Comparison of ENCODE assay signal across 14 mouse cellular contexts in genomic region chr19:41579311-41579920, GRCm38 (mm10). TPM values are rescaled to one million over a fixed set of nuclear protein-coding genes. Genes with fewer than 3 reads are reported as not detected.
A peak's percentile ranks its signal among the peaks of the same experiment; 100 is the strongest.
DNase-seq lines count a peak whose midpoint lies in the region; ATAC-seq lines count a peak whose summit lies in the region.
"Had no signal": no experiment of that assay in that cellular context is flagged by ENCODE, and none has a peak within 500 bp of the region (broad histone marks: within the 10 kb centered on the region; RNA-seq: fewer than 3 reads in every experiment).

No protein-coding gene starts in this region.

- H3K36me3 ChIP-seq in heart, embryonic 10.5 days: peaks cover 30% of the 10 kb centered on the region

- no peak overlapping the region for H3K4me3 ChIP-seq in heart, embryonic 10.5 days
- H3K4me3 ChIP-seq: embryonic facial prominence, embryonic 12.5 days; hindbrain, embryonic 12.5 days had no signal

- H3K27ac ChIP-seq in heart, embryonic 10.5 days: no peak overlapping the region
- H3K27ac ChIP-seq: embryonic facial prominence, embryonic 12.5 days; hindbrain, embryonic 12.5 days had no signal

- DNase-seq in heart, adult 18-20 months: peak; percentile 48 to 60
- no peak for DNase-seq in heart, embryonic 10.5 days (ENCODE audit: low spot score)
- DNase-seq in testis, postnatal 10 days (ENCODE audit: low spot score): peak; percentile 71
- no peak for DNase-seq in testis, postnatal 14 days (ENCODE audit: low spot score)
- peak; percentile 54 to 68 for DNase-seq in heart, postnatal 10 days
- no peak for DNase-seq in left cerebral cortex, postnatal 36 days (ENCODE audit: low spot score in 2 of 2)
- DNase-seq in left cerebral cortex, postnatal 25 days (ENCODE audit: low spot score in 2 of 2): no peak
- DNase-seq: cerebellum, adult 11 months; lung, embryonic 14.5 days; retina, postnatal 1 day had no signal

- whole genome bisulfite sequencing in heart, embryonic 10.5 days: 88% methylated on average over 4 of the region's 4 CpGs

- H3K27me3 ChIP-seq in heart, embryonic 10.5 days (ENCODE audit: insufficient read depth, poor library complexity, severe bottlenecking): no peaks in the 10 kb centered on the region
- H3K27me3 ChIP-seq: CH12.LX; embryonic facial prominence, embryonic 12.5 days; hindbrain, embryonic 12.5 days had no signal

- no peak for ATAC-seq in megakaryocyte-erythroid progenitor cell, adult 5-6 weeks (replicated peaks; ENCODE audit: low FRiP score, low TSS enrichment, poor library complexity, severe bottlenecking)

- intact Hi-C loops in heart, postnatal 10 days (cut with DNase I): no loop called here
- intact Hi-C loops in left cerebral cortex, postnatal 36 days (cut with DNase I): no loop called here
- intact Hi-C loops in left cerebral cortex, postnatal 25 days (cut with DNase I): no loop called here

- no peaks in the 10 kb centered on the region for H3K9me3 ChIP-seq in heart, embryonic 10.5 days
- H3K9me3 ChIP-seq: embryonic facial prominence, embryonic 12.5 days; hindbrain, embryonic 12.5 days had no signal

- no peaks in the 10 kb centered on the region for H3K4me1 ChIP-seq in heart, embryonic 10.5 days
- H3K4me1 ChIP-seq: hindbrain, embryonic 12.5 days had no signal

RNA-seq across cellular contexts. Expression of gene Gm340, which starts 2.8 kb away (rescaled TPM):
- total RNA-seq in heart, adult 18-20 months (2021): 1 to 10 TPM; 8.1 to 8.4 TPM
- 1.8 and 1.9 TPM in 2 replicates for polyA plus RNA-seq in heart, embryonic 10.5 days (2016; fragmentation: Nextera tagmentation; extraction: Ambion mirVana)
- total RNA-seq in heart, postnatal 10 days (2021): 10 to 100 TPM; 12.5 to 12.7 TPM
- total RNA-seq in megakaryocyte-erythroid progenitor cell, adult 5-6 weeks (2014; fragmentation: Nextera tagmentation): 13.1 and 22.3 TPM in 2 replicates
- 9.3 and 11.7 TPM in 2 replicates for total RNA-seq in megakaryocyte-erythroid progenitor cell, adult 5-6 weeks (2017)
- total RNA-seq in left cerebral cortex, postnatal 36 days (2021): 10 to 100 TPM; 12.2 to 15.2 TPM
- 10 to 100 TPM; 12.5 to 14.2 TPM for total RNA-seq in left cerebral cortex, postnatal 25 days (2021)

Comparison
In these comparisons a context has a peak if more than half of its experiments do, and no peak if none do; other contexts are left out.
1. DNase-seq: peak in heart, adult 18-20 months (2 of 2), testis, postnatal 10 days (single experiment) and heart, postnatal 10 days (2 of 2); none in heart, embryonic 10.5 days (single experiment), testis, postnatal 14 days (single experiment), left cerebral cortex, postnatal 36 days (0 of 2) and left cerebral cortex, postnatal 25 days (0 of 2).